Mouse (Mus musculus) Patski (cell line): ENCODE data around the gene Syngr4. TPM values are rescaled to one million over a fixed set of nuclear protein-coding genes. Genes with fewer than 3 reads are reported as not detected.

ENCODE experiments used
- ATAC-seq: fragments of 100-300 bp; one replicate; pipeline ENCODE4 v1.8.0; 2021
- CTCF ChIA-PET: fragments of 350-600 bp; sonication (Branson Sonifier 250); formaldehyde crosslinking; loops from one replicate; lab custom pipeline; 2022; ENCODE audit warnings: inconsistent platforms; lab: Charles Lee
- POLR2A ChIA-PET: fragments of 350-600 bp; sonication (Branson Sonifier 250); formaldehyde crosslinking; loops from one replicate; lab custom pipeline; 2022; ENCODE audit warnings: antibody characterized with exemption, inconsistent platforms; lab: Charles Lee
- DNase-seq: peaks from one replicate; pipeline ENCODE4 v3.0.0-alpha.2; 2011; ENCODE audit warnings: low read depth, low spot score
- H3K27me3 ChIP-seq: fragments of 371-371 bp; one replicate; pipeline ENCODE4 v1.5.1; 2021
- CTCF ChIP-seq: fragments of 100-300 bp; IDR thresholded peaks from one replicate; pipeline ENCODE4 v1.5.1; 2021
- in situ Hi-C: fragments of 300-500 bp; cut with MboI; formaldehyde crosslinking; loops from 3 replicates; pipeline ENCODE4 v1.11.1; 2018; ENCODE audit warnings: low pct_unique_long_range_greater_than_20kb, mixed read lengths
- polyA plus RNA-seq: library from polyadenylated mRNA; unstranded; gene quantifications from one replicate; pipeline ENCODE4 v1.2.3, GENCODE M21; 2021

Gene Syngr4
- polyA plus RNA-seq, 1 experiment from 2014 or later, result 0.63 TPM

GRCm38 (mm10) chr7:45853089-45853488 lies 43.4 kb downstream of the Syngr4 start:
- no peak for TF ChIP-seq CTCF
- no peak for DNase-seq
- ChIA-PET POLR2A (no interaction called here), CTCF (no interaction called here)
- in situ Hi-C loops, result loop anchor here (25.0 kb wide), 1 partner anchor 159 kb away; no protein-coding TSS in a partner anchor
- ATAC-seq, result no peak
- no peaks in the 10 kb centered on the region for H3K27me3 ChIP-seq

- TF ChIP-seq CTCF, result no peak
- in situ Hi-C loops, result loop anchor here (25.0 kb wide), 1 partner anchor 162 kb away; no protein-coding TSS in a partner anchor
- ChIA-PET POLR2A (no interaction called here), CTCF (no interaction called here)
- ATAC-seq, result no peak
- H3K27me3 ChIP-seq, result no peaks in the 10 kb centered on the region
- no peak for DNase-seq
Observed at GRCm38 (mm10) chr7:45850661-45851060, 45.9 kb downstream of the Syngr4 start.

DNA sequence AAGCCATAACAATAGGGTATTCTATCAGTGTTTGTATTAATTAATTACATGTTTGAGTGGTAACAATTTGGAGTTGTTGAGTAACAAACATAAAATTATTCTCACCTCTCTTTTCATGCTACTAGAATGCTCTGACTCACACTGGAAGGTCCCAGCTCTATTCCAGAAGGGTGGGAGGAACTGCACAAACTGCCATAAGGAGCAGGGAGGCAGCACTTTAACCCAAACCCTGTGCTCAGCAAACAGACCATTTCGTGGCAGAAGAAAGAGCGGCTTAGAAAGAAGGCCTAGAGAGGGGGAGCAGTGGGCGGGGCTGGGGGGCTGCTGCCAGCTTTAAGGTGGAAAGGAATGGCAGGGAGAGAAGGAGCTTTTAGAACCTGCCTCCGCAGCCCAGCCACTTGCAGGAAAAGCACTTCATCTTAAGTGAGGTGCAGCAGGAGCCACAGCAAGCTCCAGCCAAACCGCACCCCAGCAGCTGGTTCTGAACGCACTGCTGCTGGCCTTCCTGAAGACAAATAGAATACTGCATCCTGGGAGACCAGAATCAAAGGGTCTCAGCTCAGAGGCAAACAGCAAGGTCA lies 48.0 kb downstream of the Syngr4 start:
- TF ChIP-seq CTCF, result no peak
- ChIA-PET POLR2A (no interaction called here), CTCF (interaction anchor here (1.6 kb wide), 1 partner anchor 50 kb away, joined by 4 read pairs; no protein-coding TSS in a partner anchor)
- no peak for ATAC-seq
- in situ Hi-C loops, result no loop called here
- no peak for DNase-seq
- H3K27me3 ChIP-seq, result no peaks in the 10 kb centered on the region

DNA sequence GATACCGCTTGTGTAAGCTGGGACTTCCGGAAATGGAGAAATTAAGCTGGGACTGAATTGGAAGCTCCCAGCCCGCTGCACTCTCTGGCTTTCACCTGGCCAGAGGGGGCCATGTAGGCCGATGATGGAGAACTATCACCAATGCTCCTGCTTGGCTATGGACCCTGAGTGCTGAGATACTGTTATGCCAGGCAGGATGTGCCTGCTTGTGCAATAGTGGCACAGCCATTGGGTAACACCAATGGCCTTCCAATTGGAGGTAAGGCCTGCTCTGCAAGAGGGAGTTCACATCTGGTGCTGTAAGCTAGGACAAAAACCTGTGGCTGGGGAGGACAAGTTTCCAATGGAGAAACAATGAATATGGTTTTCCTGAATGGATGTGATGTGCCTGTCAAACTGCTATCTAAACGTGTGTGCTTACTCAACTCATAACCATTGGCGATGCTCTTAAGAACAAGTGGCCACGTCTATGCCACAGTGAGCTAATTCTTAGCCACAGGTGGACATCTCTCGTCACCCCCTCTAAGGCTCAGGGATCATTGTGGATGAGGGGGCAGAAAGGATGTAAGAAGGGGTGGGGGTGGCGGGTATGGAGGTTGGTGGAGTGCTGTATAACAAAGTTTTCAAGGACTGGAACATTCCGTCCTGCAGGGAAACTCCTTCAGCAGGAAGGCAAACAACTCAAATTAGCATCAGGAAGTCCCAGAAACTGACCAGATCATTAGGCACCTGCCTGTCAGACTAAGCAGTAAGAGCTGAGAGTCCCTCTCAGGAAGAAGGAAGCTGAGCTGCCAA lies 53.4 kb downstream of the Syngr4 start:
- no peaks in the 10 kb centered on the region for H3K27me3 ChIP-seq
- ChIA-PET CTCF (no interaction called here), POLR2A (no interaction called here)
- TF ChIP-seq CTCF, result no peak
- no peak for ATAC-seq
- in situ Hi-C loops, result no loop called here
- DNase-seq, result no peak

Other genes starting within 250 kb of the Syngr4 start
- gene Fut2, start 230.3 kb downstream of the Syngr4 start, polyA plus RNA-seq, result 0.23 TPM
- gene Ntn5, start 212.7 kb downstream of the Syngr4 start, polyA plus RNA-seq, result 2.3 TPM
- 4.4 TPM for gene Sec1, start 202.3 kb downstream of the Syngr4 start, polyA plus RNA-seq
- 43.7 TPM for gene Car11, start 196.9 kb downstream of the Syngr4 start, polyA plus RNA-seq
- gene Dbp, start 191.6 kb downstream of the Syngr4 start, polyA plus RNA-seq, result 73.2 TPM
- gene Rpl18, start 181.3 kb downstream of the Syngr4 start, polyA plus RNA-seq, result 807 TPM
- gene Sphk2, start 178.7 kb downstream of the Syngr4 start, polyA plus RNA-seq, result 28.0 TPM
- 0.04 TPM for gene Fam83e, start 175.5 kb downstream of the Syngr4 start, polyA plus RNA-seq
- not detected for gene Spaca4, start 170.9 kb downstream of the Syngr4 start, polyA plus RNA-seq
- 12.0 TPM for gene Lmtk3, start 113.0 kb downstream of the Syngr4 start, polyA plus RNA-seq
- 1.4 TPM for gene Sult2b1, start 112.0 kb downstream of the Syngr4 start, polyA plus RNA-seq
- gene Cyth2, start 82.1 kb downstream of the Syngr4 start, polyA plus RNA-seq, result 149 TPM
- gene Kcnj14, start 71.9 kb downstream of the Syngr4 start, polyA plus RNA-seq, result 16.6 TPM
- gene Grwd1, start 65.8 kb downstream of the Syngr4 start, polyA plus RNA-seq, result 32.6 TPM
- 234 TPM for gene Kdelr1, start 23.9 kb downstream of the Syngr4 start, polyA plus RNA-seq
- 1.9 TPM for gene Grin2d, start 18.3 kb downstream of the Syngr4 start, polyA plus RNA-seq
- gene Tmem143, start 227 bp upstream of the Syngr4 start, polyA plus RNA-seq, result 34.7 TPM
- 26.7 TPM for gene Emp3, start 24.7 kb upstream of the Syngr4 start, polyA plus RNA-seq
- 0.64 TPM for gene Ccdc114, start 27.4 kb upstream of the Syngr4 start, polyA plus RNA-seq
- 0.05 TPM for gene Abcc6, start 133.6 kb upstream of the Syngr4 start, polyA plus RNA-seq
- gene Nomo1, start 137.0 kb upstream of the Syngr4 start, polyA plus RNA-seq, result 100 TPM
- gene Kcnj11, start 204.1 kb upstream of the Syngr4 start, polyA plus RNA-seq, result 0.06 TPM